Mouse (Mus musculus) midbrain, embryonic 15.5 days (tissue): ENCODE results near the gene Izumo1. TPM values are rescaled to one million over a fixed set of nuclear protein-coding genes. Genes with fewer than 3 reads are reported as not detected.
"Not testable (repeated sequence)": the region's sequence is repeated elsewhere in the genome, so short reads cannot be mapped to it uniquely, and the experiment has no call there.

Experiments used
- ATAC-seq: fragments of 200-750 bp; cut with Nextera tagmentation; replicated peaks from 2 replicates; pipeline ENCODE4 v1.8.0; 2017; ENCODE audit warnings: moderate TSS enrichment
- H3K27ac ChIP-seq: fragments of 300-500 bp; sonication (generic); 2 replicates; pipeline ENCODE4 v1.5.1; 2015; ENCODE audit warnings: mild to moderate bottlenecking, inconsistent platforms
- H3K27me3 ChIP-seq: fragments of 300-500 bp; sonication (generic); replicated peaks from 2 replicates; pipeline ENCODE4 v1.6.1; 2015; ENCODE audit warnings: inconsistent platforms
- H3K36me3 ChIP-seq: fragments of 300-500 bp; sonication (generic); replicated peaks from 2 replicates; pipeline ENCODE4 v1.6.1; 2015; ENCODE audit warnings: inconsistent platforms
- H3K4me1 ChIP-seq: fragments of 300-500 bp; sonication (generic); 2 replicates; pipeline ENCODE4 v1.6.1; 2015; ENCODE audit warnings: inconsistent platforms
- H3K4me2 ChIP-seq: fragments of 300-500 bp; sonication (generic); 2 replicates; pipeline ENCODE4 v1.6.1; 2015; ENCODE audit warnings: inconsistent platforms, mild to moderate bottlenecking, moderate library complexity
- H3K4me3 ChIP-seq: fragments of 300-500 bp; sonication (generic); 2 replicates; pipeline ENCODE4 v1.5.1; 2015; ENCODE audit warnings: mild to moderate bottlenecking, inconsistent platforms
- H3K9ac ChIP-seq: fragments of 300-500 bp; sonication (generic); 2 replicates; pipeline ENCODE4 v1.6.1; 2015; ENCODE audit warnings: mild to moderate bottlenecking, inconsistent platforms
- H3K9me3 ChIP-seq: fragments of 300-500 bp; sonication (generic); 2 replicates; pipeline ENCODE4 v1.6.1; 2016; ENCODE audit warnings: inconsistent platforms
- WGBS: fragments of 180-500 bp; shearing (Covaris S2); methylation state at CpG from one replicate; pipeline ENCODE4 v1.1.7; 2015; ENCODE audit warnings: mixed read lengths; 5-methylcytosine and 5-hydroxymethylcytosine counted together
- polyA plus RNA-seq: library from polyadenylated mRNA; unstranded; fragments of >200 nt; fragmentation: Nextera tagmentation; extraction: Ambion mirVana; gene quantifications from 2 replicates; pipeline ENCODE4 v1.2.1, GENCODE M21; 2015

The Izumo1 gene
- polyA plus RNA-seq, 1 experiment from 2014 or later = not detected

DNA sequence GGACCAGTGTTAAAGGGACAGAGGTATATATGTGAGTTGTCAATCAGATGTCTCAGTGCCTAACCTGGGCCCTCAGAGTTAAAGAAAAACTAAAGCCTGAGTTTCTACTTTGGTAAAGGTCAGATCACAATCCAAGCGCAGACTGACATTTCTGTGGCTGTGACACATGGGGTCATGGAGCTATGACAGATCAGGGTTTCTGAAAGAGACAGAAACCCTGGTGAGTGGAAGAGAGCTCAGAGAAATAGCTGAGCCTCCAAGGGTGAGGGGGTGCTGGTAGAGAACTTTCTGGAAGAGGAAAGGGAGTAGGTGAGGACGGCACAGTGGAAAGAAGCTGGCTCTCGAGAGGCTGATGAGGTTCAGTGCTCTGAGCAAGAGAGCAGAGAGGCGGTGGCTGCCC is 25.1 kb downstream of the Izumo1 start:
- ATAC-seq = no peak
- peaks cover 24% of the 10 kb centered on the region for H3K4me1 ChIP-seq
- H3K27ac ChIP-seq = no peak overlapping the region
- no peaks in the 10 kb centered on the region for H3K27me3 ChIP-seq
- no peaks in the 10 kb centered on the region for H3K9me3 ChIP-seq
- H3K4me2 ChIP-seq = no peak overlapping the region
- 83% methylated on average over 4 of the region's 4 CpGs for WGBS
- no peak overlapping the region for H3K4me3 ChIP-seq
- H3K36me3 ChIP-seq = no peaks in the 10 kb centered on the region
- no peak overlapping the region for H3K9ac ChIP-seq

DNA sequence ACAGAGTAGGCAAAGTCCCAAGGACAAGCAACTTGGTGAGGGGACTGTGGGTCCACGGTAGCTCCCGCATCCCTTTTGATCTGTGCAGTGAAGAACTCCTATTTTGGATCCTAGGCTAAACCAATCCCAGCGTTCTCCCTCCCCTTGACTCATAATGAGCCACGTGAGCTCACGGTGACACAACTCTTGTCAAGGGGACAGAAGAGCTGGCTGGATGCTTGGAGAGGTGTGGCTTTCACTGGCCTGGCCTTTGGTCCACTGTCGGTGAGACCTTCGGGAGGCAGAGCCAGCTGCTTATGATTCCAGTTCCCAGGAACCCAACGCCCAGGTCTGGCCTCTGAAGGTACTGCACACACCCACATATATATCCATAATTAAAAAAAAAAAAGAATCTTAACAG is 27.7 kb downstream of the Izumo1 start:
- no peak overlapping the region for H3K9ac ChIP-seq
- no peak overlapping the region for H3K4me2 ChIP-seq
- peaks cover 8% of the 10 kb centered on the region for H3K4me1 ChIP-seq
- no peak overlapping the region for H3K4me3 ChIP-seq
- no peak for ATAC-seq
- no peaks in the 10 kb centered on the region for H3K27me3 ChIP-seq
- no peaks in the 10 kb centered on the region for H3K9me3 ChIP-seq
- 78% methylated on average over 8 of the region's 8 CpGs for WGBS
- H3K27ac ChIP-seq = no peak overlapping the region
- no peaks in the 10 kb centered on the region for H3K36me3 ChIP-seq

DNA sequence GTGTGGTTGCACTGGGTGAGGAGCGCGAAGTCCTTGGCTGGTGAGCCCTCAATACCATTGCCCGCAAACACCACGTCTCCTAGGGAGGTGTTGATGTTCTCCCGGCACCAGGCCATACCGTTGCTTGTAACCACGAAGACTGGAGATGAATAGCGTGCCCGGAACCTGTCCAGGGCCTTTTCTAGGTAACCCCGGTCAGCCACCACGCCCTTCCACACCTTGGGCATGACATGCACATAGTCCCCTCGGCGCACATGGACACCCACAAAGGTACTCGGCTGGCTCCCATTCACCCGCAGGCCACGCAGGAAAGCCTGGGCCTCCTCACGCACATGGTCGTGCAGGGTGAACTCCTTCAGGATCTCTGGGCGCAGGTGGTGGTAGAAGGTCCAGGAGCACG is 28.9 kb downstream of the Izumo1 start:
- WGBS = 96% methylated on average over 20 of the region's 20 CpGs
- ATAC-seq, H3K4me2 ChIP-seq: not testable (repeated sequence)

DNA sequence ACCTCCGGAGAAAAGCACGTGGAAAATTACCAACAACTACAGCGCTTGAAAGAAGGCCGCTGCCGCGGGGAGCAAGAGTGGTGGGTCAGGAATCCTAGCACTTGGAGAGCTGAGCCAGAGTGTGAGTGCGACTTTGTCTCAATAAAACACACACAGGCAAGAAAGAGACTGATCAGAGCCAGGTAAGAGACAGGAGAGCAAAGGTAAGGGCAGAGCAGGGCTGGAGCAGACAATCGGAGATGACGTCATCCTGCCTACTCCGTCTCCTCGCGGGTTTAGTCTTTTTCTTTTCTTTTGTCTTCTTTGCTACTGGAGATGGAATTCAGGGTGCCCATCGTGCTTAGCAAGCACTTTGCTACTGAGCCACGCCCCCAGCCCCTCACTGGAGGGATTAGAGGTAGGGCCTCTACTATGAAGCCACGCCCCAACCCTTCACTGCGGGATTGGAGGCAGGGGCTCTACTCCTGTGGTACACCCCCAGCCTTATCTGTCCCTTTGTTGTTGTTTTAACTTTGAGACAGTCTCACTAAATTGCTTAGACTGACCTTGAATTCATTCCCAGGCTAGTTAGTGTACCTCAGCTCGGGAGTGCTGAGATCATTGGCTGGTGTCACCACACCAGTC is 32.9 kb downstream of the Izumo1 start:
- ATAC-seq = peak; percentile 58; the same call in 1 of the 2 replicates
- H3K4me3 ChIP-seq = no peak overlapping the region
- H3K9ac ChIP-seq = no peak overlapping the region
- H3K36me3 ChIP-seq = no peaks in the 10 kb centered on the region
- H3K27me3 ChIP-seq = no peaks in the 10 kb centered on the region
- peaks cover 4% of the 10 kb centered on the region; the same call in 1 of the 2 replicates for H3K4me1 ChIP-seq
- no peak overlapping the region for H3K27ac ChIP-seq
- WGBS = 29% methylated on average over 17 of the region's 17 CpGs
- peak overlapping the region; percentile 29 for H3K4me2 ChIP-seq
- H3K9me3 ChIP-seq = no peaks in the 10 kb centered on the region

More for the DNA sequence above, 28.9 kb downstream of the Izumo1 start:
- not testable (repeated sequence) for H3K27ac ChIP-seq, H3K36me3 ChIP-seq, H3K9ac ChIP-seq, H3K4me3 ChIP-seq, H3K27me3 ChIP-seq, H3K9me3 ChIP-seq, H3K4me1 ChIP-seq

DNA sequence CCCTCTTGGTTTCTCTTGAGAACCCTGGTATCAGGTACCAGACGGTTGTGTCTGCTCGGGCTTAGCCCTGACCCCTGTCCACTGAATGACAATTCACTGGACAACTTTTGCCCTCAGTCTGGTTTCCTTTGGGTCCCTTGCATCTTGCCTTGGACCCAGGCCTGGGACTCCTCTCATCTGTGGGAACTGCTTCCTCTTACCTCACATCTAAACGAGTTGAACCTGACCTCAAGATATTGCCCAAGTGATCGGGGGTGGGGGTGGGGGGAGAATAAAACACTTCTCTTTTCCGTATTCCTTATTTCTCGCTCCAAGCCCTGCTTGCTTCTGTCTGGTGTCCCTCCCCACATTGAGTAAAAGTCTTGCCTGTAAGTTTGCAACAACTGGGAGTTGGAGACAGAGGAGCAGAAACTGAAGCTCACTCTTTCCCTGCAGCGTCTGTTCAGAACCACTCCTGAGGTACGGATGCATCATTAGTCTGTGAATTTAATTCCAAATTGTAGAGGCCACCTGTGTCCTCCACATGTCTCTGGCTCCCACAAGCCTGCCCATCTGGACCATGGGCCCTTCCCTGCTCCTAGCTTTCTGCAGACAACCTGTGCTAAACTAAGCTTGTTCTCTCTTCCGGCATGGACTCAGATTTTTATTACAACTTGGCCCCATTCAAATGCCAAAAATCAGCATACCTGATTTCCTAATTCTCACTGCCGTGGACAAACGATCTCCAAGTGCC is 39.3 kb downstream of the Izumo1 start:
- H3K4me3 ChIP-seq = no peak overlapping the region
- H3K9ac ChIP-seq = no peak overlapping the region
- no peaks in the 10 kb centered on the region for H3K36me3 ChIP-seq
- H3K9me3 ChIP-seq = no peaks in the 10 kb centered on the region
- no peak overlapping the region for H3K4me2 ChIP-seq
- 87% methylated on average over 11 of the region's 11 CpGs for WGBS
- H3K4me1 ChIP-seq = no peaks in the 10 kb centered on the region
- no peaks in the 10 kb centered on the region for H3K27me3 ChIP-seq
- H3K27ac ChIP-seq = no peak overlapping the region
- ATAC-seq = no peak

DNA sequence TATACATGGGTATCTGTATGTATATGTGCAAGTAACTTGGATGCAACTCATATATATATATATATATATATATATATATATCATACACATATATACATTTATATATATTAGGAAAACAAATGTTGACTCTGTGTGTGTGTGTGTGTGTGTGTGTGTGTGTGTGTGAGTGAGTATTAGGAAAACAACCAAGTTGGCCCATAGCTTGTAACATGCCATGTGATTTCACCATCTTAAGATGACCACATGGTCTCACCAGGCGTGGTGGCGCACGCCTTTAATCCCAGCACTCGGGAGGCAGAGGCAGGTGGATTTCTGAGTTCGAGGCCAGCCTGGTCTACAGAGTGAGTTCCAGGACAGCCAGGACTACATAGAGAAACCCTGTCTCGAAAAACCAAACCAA is 40.1 kb downstream of the Izumo1 start:
- ATAC-seq, H3K9me3 ChIP-seq, H3K4me1 ChIP-seq, H3K27ac ChIP-seq, H3K9ac ChIP-seq, H3K36me3 ChIP-seq, H3K4me3 ChIP-seq, H3K27me3 ChIP-seq, H3K4me2 ChIP-seq: not testable (repeated sequence)
- WGBS = 91% methylated on average over 6 of the region's 6 CpGs

DNA sequence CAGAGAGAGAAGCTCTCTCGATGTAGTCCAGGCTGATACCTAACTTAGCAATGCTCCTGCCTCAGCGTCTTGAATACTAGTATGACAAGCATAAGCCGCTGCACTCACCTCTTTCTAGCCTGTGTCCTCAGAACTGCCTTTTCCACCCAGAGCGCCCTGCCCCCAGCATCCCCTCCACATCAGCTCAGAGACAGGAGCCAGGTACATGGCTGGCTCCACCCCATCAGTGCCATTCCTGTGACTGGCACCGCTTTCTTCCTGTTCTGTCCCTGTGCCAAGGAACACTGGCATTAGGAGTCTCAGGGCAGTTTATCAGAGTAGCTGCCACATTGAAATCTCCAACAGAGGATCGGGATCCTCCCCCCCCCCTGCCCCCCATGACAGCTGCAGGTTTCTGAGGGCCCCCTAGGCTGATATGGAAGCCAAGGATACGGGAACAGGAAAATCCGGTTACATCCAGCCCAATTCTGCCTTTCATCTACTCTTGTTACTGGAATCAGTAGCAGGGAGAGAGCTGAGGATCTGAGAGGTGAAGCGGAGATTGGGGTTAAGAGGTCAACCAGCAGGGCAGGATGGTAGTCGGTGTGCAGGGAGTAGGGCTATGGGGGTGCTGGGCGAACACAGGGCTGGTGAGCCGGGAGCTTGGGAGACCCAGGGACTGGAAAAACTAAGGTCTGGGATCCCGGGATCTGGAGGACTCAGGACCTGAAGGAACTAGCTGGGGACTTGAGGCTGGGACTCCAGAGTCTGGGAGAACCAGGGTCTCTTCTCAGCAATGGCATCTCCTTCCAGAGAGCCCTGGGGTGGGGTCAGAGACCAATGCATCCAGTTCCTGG is 43.9 kb downstream of the Izumo1 start:
- no peak for ATAC-seq
- Histone ChIP-seq H3K4me1 (no peaks in the 10 kb centered on the region), H3K27me3 (no peaks in the 10 kb centered on the region), H3K4me2 (no peak overlapping the region), H3K9me3 (no peaks in the 10 kb centered on the region), H3K4me3 (no peak overlapping the region), H3K9ac (no peak overlapping the region), H3K36me3 (no peaks in the 10 kb centered on the region), H3K27ac (no peak overlapping the region)
- 60% methylated on average over 13 of the region's 13 CpGs for WGBS

DNA sequence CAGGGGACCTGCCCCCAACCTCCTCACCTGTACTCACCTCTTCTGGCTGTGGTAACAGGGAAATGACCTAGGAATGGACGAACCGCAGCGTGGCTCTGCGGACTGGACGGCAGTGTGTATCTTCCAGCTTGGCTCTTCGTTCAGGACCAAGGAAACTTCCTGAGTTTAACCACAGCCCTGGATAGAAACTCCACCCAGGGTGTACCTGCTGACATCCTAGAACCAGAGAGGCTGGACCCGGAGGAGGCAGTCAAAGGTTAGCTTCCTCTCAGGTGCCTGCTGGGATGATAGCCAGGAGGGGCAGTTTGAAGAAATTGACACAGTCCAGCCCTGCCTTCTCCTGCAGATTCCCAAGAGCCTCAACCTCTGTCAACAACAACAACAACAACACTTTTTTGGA is 44.5 kb downstream of the Izumo1 start, which contains the start of gene Fut2:
Fut2 (minus strand) TSS at position 234 of the 400 bp plus-strand sequence.
- H3K36me3 ChIP-seq = no peaks in the 10 kb centered on the region
- H3K4me1 ChIP-seq = no peaks in the 10 kb centered on the region
- no peaks in the 10 kb centered on the region for H3K9me3 ChIP-seq
- H3K4me3 ChIP-seq = no peak within 1 kb of the TSS
- H3K27me3 ChIP-seq = no peaks in the 10 kb centered on the region
- no peak within 1 kb of the TSS for H3K4me2 ChIP-seq
- WGBS = 90% methylated on average over 7 of the region's 7 CpGs
- H3K9ac ChIP-seq = no peak within 1 kb of the TSS
- ATAC-seq = no peak
- no peak within 1 kb of the TSS for H3K27ac ChIP-seq

DNA sequence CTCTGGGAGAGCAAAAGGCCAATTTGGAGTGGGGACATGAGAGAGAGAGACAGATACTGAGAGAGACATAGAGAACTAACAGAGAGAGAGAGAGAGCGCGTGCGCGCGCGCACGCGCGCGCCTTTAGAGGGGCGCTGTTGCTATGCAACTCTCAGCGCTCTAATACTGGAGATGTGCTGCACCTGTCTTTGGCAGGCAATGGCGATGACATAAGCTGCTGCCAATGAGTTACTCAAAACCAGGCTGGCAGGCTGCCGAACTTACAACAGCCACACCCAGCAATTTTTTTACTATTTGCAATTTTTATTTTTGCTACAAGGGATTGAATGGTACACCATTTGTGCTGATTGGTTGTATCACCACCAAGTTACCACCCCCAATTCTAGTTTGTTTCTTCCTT is 46.1 kb downstream of the Izumo1 start:
- no peaks in the 10 kb centered on the region for H3K27me3 ChIP-seq
- no peaks in the 10 kb centered on the region for H3K36me3 ChIP-seq
- no peak for ATAC-seq
- no peaks in the 10 kb centered on the region for H3K4me1 ChIP-seq
- no peaks in the 10 kb centered on the region for H3K9me3 ChIP-seq
- H3K9ac ChIP-seq = no peak overlapping the region
- H3K27ac ChIP-seq = no peak overlapping the region
- H3K4me2 ChIP-seq = no peak overlapping the region
- 67% methylated on average over 14 of the region's 14 CpGs for WGBS
- H3K4me3 ChIP-seq = no peak overlapping the region

DNA sequence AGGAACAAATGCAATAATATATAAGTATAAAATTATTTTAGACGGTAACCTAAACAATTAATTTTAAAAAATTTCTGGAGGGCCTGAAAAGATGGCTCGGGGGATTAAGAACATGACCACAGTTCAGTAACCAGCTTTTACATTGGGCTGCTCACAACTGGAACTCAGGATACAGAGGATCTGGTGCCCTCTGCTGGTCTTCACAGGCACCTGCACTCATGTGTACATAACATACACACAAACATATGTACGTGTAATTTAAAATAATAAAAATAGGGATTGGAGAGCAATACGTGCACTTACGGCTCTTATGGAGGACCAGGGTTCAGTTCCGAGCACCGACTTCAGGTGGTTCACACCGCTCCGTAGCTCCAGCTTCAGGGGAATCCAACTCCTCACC is 47.3 kb downstream of the Izumo1 start:
- no peak for ATAC-seq
- Histone ChIP-seq H3K27ac (no peak overlapping the region), H3K36me3 (no peaks in the 10 kb centered on the region), H3K4me3 (no peak overlapping the region), H3K9me3 (no peaks in the 10 kb centered on the region), H3K27me3 (no peaks in the 10 kb centered on the region), H3K4me2 (no peak overlapping the region), H3K9ac (no peak overlapping the region), H3K4me1 (no peaks in the 10 kb centered on the region)
- 97% methylated on average over 9 of the region's 9 CpGs for WGBS

DNA sequence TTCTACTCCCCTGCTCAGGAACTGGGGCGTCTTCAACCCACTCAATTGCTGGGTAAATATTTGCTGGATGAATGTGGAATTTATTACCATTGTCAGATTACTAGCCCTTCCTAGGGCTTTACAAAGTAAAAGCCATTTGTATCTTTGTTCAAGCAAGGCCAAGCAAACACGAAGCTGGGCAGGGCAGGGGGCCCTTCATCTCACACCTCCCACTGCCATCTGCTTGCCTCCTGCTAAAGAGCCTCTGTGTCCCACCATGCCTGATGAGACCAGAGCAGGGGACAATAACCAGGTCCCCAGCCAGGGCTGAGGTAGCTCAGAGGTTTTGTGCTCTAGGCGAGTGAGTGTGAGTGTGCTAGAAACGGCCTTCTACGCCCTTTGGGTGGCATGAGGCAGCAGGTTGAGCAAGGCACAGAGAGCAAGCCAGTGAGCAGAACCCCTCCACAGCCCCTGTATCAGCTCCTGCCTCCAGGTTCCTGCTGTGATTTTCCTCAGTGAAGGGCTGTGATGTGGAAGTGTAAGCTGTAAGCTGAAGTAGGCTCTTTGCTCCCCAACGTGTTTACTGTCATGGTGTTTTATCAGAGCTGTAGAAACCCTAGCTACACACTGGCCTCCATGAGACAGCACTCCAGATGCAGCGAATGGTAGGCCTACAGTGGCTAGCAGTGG is 56.1 kb downstream of the Izumo1 start:
- H3K4me2 ChIP-seq = no peak overlapping the region
- no peak overlapping the region for H3K9ac ChIP-seq
- H3K4me3 ChIP-seq = no peak overlapping the region
- no peaks in the 10 kb centered on the region for H3K9me3 ChIP-seq
- no peaks in the 10 kb centered on the region for H3K27me3 ChIP-seq
- H3K36me3 ChIP-seq = no peaks in the 10 kb centered on the region
- no peak overlapping the region for H3K27ac ChIP-seq
- no peak for ATAC-seq
- 75% methylated on average over 7 of the region's 7 CpGs for WGBS
- H3K4me1 ChIP-seq = peaks cover 3% of the 10 kb centered on the region; the same call in 1 of the 2 replicates
